Mouse (Mus musculus): ENCODE results near the gene March11. TPM values are rescaled to one million over a fixed set of nuclear protein-coding genes. Genes with fewer than 3 reads are reported as not detected.

The March11 gene
- total and polyA plus RNA-seq, 3 experiments = not detected

GRCm38 (mm10) chr15:26435725-26436124 is 126.9 kb downstream of the March11 start:
- no peak for TF ChIP-seq ZMIZ1 (IDR thresholded peaks at IDR 0.05; ENCODE audit: low read depth, low read length)
- TF ChIP-seq RAD21 (IDR thresholded peaks at IDR 0.05; ENCODE audit: low read depth, low read length) = no peak
- TF ChIP-seq JUND (IDR thresholded peaks at IDR 0.05; ENCODE audit: low read depth, low read length) = no peak
- no peak for TF ChIP-seq MAX (IDR thresholded peaks at IDR 0.05; ENCODE audit: low read length)
- no peak for TF ChIP-seq USF2 (IDR thresholded peaks at IDR 0.05; ENCODE audit: borderline replicate concordance in 1 of 2, insufficient read depth in 1 of 2, low read depth in 1 of 2, low read length in 2 of 2)
- TF ChIP-seq MYB (IDR thresholded peaks at IDR 0.05; ENCODE audit: low read depth, low read length) = no peak
- no peak for TF ChIP-seq ELF1 (IDR thresholded peaks at IDR 0.05; ENCODE audit: low read depth, low read length)
- TF ChIP-seq USF1 (IDR thresholded peaks at IDR 0.05; ENCODE audit: low read depth, low read length) = no peak
- TF ChIP-seq CHD1 (IDR thresholded peaks at IDR 0.05; ENCODE audit: low read depth, low read length) = no peak
- Histone ChIP-seq H3K27ac (ENCODE audit: control insufficient read depth, low read depth, low read length) (no peak overlapping the region), H3K9ac (ENCODE audit: control insufficient read depth, low read depth, low read length, poor library complexity, severe bottlenecking) (no peak overlapping the region), H3K36me3 (ENCODE audit: control insufficient read depth in 1 of 2, insufficient read depth in 2 of 2, low read length in 2 of 2) (no peaks in the 10 kb centered on the region), H3K9me3 (replicated peaks; ENCODE audit: insufficient read depth, low read length) (no peaks in the 10 kb centered on the region), H3K27me3 (ENCODE audit: control insufficient read depth in 1 of 2, insufficient read depth in 2 of 2, low read length in 2 of 2) (no peaks in the 10 kb centered on the region), H3K4me3 (ENCODE audit: control insufficient read depth in 1 of 2, insufficient read depth in 1 of 2, low read depth in 2 of 2, low read length in 2 of 2) (no peak overlapping the region), H3K79me2 (ENCODE audit: control insufficient read depth, insufficient read depth, low read length, poor library complexity) (no peaks in the 10 kb centered on the region), H3K4me1 (ENCODE audit: control insufficient read depth in 1 of 2, insufficient read depth in 2 of 2, low read length in 2 of 2) (no peaks in the 10 kb centered on the region)
- no peak for DNase-seq (ENCODE audit: low read depth, low spot score)

GRCm38 (mm10) chr15:26437113-26437512 is 128.3 kb downstream of the March11 start:
- no peak for DNase-seq (ENCODE audit: low read depth, low spot score)
- Histone ChIP-seq H3K9ac (ENCODE audit: control insufficient read depth, low read depth, low read length, poor library complexity, severe bottlenecking) (no peak overlapping the region), H3K9me3 (replicated peaks; ENCODE audit: insufficient read depth, low read length) (no peaks in the 10 kb centered on the region), H3K4me3 (ENCODE audit: control insufficient read depth in 1 of 2, insufficient read depth in 1 of 2, low read depth in 2 of 2, low read length in 2 of 2) (no peak overlapping the region), H3K4me1 (ENCODE audit: control insufficient read depth in 1 of 2, insufficient read depth in 2 of 2, low read length in 2 of 2) (no peaks in the 10 kb centered on the region), H3K27me3 (ENCODE audit: control insufficient read depth in 1 of 2, insufficient read depth in 2 of 2, low read length in 2 of 2) (no peaks in the 10 kb centered on the region), H3K36me3 (ENCODE audit: control insufficient read depth in 1 of 2, insufficient read depth in 2 of 2, low read length in 2 of 2) (no peaks in the 10 kb centered on the region), H3K27ac (ENCODE audit: control insufficient read depth, low read depth, low read length) (no peak overlapping the region), H3K79me2 (ENCODE audit: control insufficient read depth, insufficient read depth, low read length, poor library complexity) (no peaks in the 10 kb centered on the region)
- no peak for TF ChIP-seq ZNF384 (IDR thresholded peaks at IDR 0.05; ENCODE audit: low read depth, low read length)
- TF ChIP-seq MAX (IDR thresholded peaks at IDR 0.05; ENCODE audit: low read length) = no peak
- no peak for TF ChIP-seq MAFK (IDR thresholded peaks at IDR 0.05; ENCODE audit: borderline replicate concordance, low read depth, low read length)
- TF ChIP-seq GATA1 (IDR thresholded peaks at IDR 0.05; ENCODE audit: low read depth, low read length) = no peak
- TF ChIP-seq ZMIZ1 (IDR thresholded peaks at IDR 0.05; ENCODE audit: low read depth, low read length) = no peak
- no peak for TF ChIP-seq NRF1 (IDR thresholded peaks at IDR 0.05; ENCODE audit: insufficient read depth, low read depth, low read length, poor library complexity, severe bottlenecking)
- TF ChIP-seq MYB (IDR thresholded peaks at IDR 0.05; ENCODE audit: low read depth, low read length) = no peak
- TF ChIP-seq USF2 (IDR thresholded peaks at IDR 0.05; ENCODE audit: borderline replicate concordance in 1 of 2, insufficient read depth in 1 of 2, low read depth in 1 of 2, low read length in 2 of 2) = no peak
- TF ChIP-seq ELF1 (IDR thresholded peaks at IDR 0.05; ENCODE audit: low read depth, low read length) = no peak
- no peak for TF ChIP-seq MYC (IDR thresholded peaks at IDR 0.05; ENCODE audit: low read depth, low read length)
- TF ChIP-seq MAZ (IDR thresholded peaks at IDR 0.05; ENCODE audit: low read depth, low read length) = no peak
- no peak for TF ChIP-seq SMC3 (IDR thresholded peaks at IDR 0.05; ENCODE audit: low read depth, low read length)
- TF ChIP-seq TCF12 (IDR thresholded peaks at IDR 0.05; ENCODE audit: low read depth, low read length) = no peak
- TF ChIP-seq RCOR1 (IDR thresholded peaks at IDR 0.05; ENCODE audit: low read depth, low read length) = no peak
- TF ChIP-seq TBP (IDR thresholded peaks at IDR 0.05; ENCODE audit: low read depth, low read length) = no peak
